Mouse (Mus musculus) CD8-positive naive resting alpha-beta T cell, adult 2 months (primary cell): ENCODE measurements around the gene Shld2.
"Not testable (repeated sequence)": the region's sequence is repeated elsewhere in the genome, so short reads cannot be mapped to it uniquely, and the experiment has no call there.

Experiments
- DNase-seq, 2 experiments: peaks; one replicate each; pipeline ENCODE4 v3.0.0; 2022; ENCODE audit warnings: low read depth in 2 of 2, low spot score in 2 of 2

Gene Shld2

DNA sequence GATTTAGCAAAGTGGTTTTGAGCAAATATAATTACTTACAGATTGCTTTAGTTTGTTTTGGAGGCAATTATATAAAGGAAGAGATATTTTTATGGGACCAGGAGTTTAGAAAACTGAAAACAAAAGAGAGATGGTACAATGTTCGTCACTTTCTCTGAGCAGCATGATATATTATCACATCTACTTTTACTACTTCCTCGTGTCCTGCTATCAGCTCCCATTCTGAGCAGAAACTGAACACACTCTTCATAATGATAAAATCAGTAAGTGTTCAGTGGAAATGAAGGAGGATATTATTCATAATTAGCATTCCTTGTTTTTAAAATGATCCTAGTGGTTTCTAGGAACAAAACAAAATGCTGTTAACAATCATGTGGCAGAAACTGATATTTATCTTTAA is 21.9 kb downstream of the Shld2 start:
- DNase-seq, result no peak

DNA sequence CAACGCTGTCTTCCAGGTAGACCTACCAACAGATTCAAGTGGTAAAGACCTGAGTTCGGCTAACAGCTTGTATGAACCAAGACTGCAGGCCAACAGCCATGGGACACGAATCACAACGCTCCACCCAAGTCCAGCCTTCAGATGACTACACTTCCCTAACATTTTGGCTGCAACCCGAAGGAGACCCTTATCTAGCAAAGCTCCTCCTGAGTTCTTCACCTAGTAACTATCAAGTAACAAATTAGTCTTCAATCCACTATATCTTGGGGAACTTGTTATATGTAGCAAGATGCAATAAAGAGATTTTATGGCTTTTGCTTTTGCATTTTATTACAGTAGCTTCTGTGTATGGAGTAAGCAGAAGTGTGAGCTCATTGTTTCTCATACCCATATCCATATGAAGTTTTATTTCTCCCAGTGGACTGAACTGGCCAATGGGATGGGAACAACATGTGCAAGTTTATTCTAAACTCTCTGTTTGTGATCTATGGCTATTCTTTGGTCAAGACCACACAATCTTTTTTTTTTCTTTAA is 28.5 kb downstream of the Shld2 start:
- no peak for DNase-seq

DNA sequence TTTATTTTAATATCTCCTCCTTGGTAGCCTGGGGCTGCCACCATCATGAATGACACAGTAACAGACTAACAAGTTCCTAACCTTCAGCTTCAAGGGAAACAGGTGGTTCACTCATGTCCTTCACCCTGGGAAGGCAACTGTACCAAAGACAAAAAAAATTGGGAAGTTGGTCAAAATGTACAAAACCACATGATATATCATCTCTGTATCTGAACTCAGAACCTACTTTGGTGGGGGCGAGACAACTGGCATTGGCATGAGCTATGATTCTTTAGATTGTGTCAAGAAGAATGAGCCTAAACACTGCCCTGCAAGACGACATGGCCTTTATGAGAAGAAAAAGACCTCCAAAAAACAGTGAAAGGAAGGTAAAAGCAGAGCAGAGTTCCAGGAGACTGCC is 29.5 kb downstream of the Shld2 start:
- no peak for DNase-seq

DNA sequence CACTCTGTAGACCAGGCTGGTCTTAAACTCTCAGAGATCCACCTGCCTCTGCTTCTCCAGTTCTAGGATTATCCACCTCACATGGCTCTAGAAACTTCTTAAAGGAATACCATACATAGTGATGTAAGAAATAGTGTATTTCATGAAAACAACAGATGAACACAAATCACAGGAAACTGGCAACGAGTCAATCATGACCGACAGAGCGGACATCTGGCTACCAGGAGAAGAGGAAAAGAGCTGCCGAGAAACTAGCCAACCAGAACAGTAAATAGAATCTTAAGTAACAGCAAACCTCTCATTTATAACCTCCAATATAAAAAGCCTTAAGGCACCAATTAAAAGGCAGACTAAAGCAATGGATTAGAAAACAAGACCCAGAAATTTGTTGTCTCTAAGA is 30.6 kb downstream of the Shld2 start:
- no peak for DNase-seq

DNA sequence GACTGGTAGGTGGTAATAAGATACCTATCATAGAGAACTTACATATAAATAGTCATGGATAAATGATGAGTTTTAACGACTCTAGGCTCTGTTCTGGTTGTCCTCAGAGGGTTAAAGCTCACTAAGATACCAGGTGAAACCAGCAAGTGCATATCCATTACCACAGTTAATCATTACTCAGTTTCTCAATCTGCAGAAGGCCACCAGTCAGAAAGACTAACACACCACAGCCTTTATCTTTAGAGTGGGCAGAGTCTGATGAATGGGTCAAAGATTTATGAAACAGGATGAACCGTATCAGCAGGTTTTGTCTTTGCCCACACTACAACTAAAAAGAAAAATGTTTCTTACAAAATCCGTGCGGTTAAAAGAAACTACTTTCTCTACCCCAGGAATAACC is 35.1 kb downstream of the Shld2 start:
- DNase-seq, result no peak

DNA sequence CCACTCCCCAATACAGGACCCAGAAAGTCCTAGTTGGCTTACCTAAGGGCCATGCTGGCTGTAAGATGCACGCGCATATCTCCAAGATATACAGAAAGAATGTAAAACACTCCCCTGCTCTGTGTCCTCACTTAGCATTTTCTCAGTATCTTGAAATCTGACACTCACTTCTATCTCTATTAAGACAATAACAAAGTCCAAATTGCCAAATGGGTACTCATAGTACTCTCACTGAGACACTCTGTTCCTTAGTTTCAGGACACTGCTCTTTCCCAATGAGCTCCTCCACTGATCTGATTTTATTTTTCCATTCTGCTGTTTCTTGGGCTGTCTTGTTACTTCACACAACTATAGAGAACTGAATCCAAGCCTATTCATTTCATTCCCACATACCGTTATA is 36.2 kb downstream of the Shld2 start:
- DNase-seq, result no peak

DNA sequence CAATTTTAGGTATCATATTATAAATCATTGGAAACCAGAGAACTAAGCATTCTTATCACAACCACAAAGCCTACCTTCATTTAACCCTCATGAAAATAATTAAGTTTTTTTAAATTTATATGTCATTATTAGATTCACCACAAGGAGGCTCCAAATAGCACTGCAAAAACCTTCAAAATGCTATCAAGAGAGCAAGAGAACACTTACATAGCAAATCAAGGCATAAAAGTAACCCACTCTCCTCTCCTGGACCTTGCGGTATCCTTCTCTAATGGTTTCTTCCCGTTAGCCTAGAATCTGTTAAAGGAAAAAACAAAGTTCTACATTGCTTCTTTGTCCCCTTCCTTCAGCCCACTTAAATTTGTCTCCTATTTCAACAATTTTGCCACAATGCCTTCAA is 37.0 kb downstream of the Shld2 start:
- peak in 1 of 2 experiments; percentile 2 for DNase-seq

DNA sequence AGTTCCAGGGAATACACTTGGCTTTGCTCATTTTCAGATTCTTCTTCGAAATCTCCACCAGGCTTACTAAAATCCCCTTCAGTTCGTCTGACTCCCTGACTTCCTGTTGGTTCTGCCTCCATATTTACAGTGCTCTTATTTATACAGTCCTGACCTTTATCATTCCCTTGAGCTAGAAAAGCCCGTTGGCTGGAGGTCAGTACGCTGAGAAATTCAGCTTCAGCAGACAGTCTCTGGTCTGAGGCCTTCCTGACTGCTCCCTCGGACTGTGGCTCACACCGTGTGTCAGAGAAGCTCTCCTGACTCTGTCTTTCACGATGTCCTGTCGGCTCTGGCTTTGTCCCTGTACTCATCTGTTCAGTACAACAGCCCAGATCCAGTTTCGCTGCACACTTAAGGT is 42.2 kb downstream of the Shld2 start:
- DNase-seq, result no peak

DNA sequence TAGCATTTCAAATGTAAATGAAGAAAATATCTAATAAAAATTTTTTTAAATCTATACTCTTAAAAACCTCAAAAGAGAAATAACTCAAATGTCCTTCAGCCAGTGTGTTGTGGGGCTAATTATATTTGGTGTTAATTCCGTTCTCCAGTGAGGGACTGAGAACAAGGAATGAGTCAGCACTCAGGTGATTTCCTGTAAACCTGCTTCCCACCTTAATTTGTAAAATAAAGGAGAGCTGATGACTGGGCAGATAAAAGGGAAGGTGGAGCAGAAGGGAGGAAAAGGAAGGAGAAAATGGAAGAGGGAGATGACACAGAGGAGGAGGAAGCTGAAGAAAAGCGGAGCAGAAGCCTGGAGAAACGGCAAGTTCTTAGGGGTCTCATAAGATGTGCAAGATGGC is 51.8 kb downstream of the Shld2 start:
- not testable (repeated sequence) for DNase-seq

DNA sequence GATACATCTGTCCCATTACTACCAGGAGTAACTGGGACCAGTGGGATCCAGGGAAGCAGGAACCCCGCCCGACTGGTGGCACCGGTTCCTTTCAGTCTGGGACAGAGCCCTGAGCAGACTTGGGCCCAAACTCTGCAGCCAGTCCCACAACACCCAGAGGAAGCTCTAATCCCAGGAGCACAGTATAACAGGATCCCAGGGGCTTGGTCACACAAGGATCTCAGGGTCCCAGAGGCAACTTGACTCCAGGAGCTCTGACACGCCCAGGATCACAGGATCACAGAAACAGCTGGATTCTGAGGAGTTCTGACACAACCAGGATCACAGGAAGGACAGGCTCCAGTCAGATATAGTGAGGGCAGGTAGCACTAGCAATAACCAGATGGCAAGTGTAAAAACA is 57.0 kb downstream of the Shld2 start:
- DNase-seq, result no peak

DNA sequence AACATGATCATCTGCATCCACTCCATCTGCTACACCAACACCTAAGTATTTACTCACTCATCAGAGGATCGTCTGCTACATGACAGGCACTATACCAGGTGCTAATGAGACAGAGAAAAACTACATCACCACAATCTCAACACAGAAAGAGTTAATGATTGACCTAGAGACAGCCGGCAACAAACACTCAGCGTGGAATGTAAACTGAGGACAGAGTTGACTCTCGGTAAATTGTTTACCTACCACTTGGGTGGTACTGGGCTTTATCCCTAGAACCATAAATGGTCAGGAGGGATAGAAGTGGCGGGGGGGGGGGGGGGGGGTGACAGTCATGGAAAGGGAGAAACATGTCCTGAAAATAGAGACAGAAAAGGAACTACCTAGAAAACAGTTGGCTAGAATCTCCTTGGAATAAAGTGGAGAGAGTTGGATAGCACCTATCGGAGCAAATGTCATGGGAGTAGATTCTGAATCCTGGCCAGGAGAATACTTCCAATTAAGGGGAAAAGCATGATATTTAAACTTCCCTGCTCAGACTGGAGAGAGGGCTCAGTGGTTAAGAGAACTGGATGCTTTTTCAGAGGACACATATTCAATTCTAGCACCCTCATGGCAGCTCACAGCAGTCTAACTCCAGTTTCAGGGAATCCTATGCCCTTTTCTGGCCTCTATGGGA is 57.7 kb downstream of the Shld2 start:
- no peak for DNase-seq

DNA sequence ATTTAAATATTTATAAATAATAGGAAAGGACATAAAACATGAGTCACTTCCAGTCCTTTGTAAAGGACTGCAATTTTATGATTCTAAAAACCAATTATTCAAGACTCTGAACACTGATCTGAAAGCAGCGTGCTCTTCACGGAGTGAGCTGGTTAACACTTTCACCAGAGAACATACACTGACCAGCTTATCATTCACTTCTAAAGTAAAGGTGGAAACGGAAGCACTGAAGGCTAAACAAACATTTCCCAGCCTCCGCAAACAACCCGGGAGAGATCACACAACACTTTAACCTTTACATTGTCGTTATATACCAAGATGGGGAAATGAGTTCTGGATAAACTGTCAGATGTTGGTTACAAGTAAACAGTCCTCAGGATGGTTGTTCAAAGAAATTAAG is 69.6 kb downstream of the Shld2 start:
- no peak for DNase-seq

DNA sequence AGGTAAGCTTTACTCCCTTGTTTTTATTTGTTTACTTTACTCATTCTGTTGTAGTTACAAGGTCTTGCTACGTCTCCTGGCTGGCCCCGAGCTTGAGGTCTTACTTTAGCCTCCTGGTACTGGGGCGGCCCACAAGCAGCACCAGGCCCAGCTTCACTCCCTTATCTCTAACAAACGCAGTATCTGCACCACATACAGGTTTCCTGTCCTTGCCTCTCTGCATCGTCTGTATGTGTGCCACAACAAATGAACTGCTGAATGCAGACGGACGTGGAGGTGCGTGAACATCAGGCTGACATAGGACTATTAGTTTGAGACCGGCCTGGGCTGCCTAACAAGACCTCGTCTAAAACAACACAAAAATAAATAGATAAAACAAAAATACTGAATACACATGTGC is 70.0 kb downstream of the Shld2 start:
- no peak for DNase-seq

DNA sequence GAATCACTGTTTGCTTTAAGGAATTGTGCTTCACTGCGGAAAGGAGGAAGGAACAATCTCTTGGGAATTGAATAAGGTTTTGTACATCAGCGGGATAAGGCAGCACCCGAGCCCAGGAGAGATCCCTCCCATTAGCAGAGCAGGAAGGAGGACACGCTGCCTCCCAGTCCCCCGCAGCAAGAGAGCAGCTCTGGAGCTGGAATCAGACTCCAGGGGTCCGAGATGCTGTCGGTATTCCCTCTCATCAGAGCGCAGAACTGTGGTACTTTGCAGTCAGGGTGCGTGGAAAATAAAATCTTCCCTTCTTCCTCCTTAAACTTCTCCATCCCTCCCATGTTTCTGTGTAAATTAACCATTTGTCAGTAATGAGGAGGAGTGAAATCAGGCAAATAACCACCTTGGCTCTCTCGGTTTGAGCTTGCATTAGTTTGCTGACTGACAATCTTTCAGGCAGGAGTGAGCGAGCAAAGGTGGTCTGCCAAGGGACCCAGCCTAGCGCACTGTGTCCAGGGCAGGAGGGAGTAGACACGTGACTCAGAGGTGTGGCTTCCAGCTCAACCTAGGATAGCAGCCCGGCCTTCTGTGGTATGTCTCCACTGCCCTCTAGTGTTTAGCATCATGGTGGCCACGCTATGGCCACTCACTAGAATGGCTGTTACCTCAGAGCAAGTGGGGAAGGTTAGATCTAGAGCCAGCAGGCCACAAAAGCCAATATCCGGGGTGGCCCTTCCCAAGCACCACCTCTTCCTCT is 75.5 kb downstream of the Shld2 start:
- no peak for DNase-seq

DNA sequence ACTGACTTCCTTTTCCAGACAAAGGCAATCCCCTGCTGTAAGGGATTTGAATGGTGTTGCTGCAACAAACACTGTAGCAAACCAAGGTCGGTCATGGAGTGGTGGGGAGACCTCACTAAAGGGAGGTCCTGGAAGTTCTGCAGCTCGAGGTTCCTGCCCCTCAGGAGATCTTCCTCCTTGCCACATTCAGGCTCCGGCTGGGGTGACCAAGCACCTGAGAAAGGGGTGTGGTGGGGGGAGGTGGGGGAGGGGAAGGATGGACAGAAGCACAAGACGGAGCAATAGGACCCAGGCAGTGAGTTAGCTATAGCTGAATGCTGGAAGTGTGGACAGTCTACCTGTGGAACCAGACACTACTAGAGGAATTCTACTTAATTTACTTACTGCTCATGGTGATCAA is 76.4 kb downstream of the Shld2 start:
- DNase-seq, result no peak

DNA sequence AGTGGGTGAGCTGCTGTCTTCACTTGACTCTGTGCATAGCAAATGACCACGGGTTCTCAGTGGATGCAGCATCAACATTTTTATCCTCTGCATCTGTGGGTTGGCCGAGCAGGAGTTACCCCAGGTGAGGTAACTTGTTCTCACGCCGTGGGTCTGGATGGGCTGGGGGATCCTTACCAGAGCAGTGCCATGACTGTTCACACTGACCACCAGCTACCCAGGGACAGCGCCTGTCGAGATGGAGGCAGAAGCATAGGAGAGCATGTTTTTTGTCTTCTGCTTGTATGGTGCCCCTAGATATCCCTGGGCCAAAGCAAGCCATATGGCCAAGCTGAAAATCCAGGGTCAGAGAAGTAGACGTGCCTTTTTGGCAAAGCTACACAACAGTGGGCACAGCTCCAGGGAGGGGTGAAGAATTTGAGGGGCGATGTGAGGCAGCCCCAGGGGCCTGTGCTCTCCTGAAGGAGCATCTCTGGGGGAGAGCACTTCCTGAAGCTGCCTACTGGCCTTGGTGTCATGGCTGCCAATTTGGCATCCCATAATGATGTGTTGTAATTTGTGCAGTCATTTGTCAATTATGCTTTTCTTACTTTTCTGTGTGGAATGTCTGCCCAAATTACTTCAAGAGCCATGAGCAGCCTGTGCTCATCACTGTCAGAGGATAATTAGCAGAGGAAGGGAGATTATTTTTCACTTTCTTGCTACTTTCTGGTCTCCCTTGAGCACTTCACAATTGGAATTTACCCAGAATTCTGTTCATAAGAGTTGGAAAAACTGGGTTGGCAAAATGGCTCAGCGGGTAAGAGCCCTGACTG is 77.2 kb downstream of the Shld2 start:
- no peak for DNase-seq

DNA sequence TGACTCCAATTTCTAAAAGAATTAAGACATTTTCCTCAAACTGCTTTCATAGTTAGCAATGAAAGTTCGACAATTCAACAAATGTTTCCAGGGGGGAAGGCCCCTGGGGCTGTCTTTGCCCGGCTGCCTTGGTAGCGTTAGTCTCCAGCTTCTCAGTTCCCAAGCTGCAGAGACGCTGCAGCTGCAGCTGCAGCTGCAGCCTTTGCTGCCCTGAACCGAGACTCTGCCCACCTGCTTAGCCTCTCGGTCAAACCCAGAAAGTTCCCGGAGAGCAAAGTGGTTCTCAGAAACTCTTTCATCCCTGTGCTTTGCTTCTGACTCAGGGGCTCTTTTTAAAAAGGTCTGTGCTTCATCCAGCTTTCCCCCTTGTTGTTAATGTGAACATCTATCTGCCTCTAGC is 78.0 kb downstream of the Shld2 start:
- no peak for DNase-seq

DNA sequence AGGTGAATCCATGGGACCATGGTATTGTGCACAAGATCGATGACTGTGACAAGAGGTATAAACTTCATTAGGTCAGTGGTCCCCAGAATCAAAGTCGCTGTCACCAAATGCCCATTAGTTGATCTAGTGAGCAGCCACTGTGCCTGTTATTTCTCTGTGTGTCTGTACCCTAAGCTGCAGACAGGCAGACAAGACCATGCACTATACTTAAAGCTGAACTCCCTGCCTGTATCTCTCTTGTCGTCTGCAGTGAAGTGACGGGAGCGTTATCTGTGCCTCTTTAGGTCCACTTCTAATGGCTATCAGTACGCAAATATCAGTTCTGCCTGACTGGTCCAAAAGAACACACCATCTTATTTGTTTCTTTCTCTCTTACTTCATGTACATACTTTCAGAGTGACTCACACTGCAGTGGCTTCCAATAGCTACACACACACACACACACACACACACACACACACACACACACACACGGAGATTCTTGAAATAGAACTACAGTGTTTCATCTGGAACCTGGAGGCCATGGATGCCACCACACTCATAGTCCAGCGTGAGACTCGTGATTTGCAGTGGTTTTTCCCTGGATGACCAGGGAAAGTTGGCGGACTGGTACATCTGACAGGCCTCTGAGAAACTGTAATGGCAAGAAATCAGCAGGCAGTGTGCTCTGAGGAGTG is 81.3 kb downstream of the Shld2 start:
- DNase-seq, result no peak

DNA sequence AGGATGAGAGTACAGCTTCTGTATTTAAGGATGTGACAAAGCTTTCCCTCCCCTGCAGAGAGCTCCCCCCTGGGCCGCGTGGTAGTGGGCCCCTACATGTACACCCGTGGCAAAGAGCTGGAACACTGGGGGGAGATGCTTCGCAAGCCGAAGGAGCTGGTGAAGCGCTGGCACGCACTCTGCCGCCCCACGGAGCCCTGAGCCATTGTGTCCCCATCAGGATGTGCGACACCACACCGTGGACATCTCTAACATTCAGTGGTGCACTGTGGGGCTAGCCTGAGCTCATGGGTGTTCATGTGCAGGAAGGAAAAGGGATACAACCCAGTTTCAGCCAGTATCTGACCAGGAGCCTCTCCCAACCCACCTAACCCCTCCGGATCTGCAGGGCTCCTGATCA is 82.3 kb downstream of the Shld2 start:
- no peak for DNase-seq

DNA sequence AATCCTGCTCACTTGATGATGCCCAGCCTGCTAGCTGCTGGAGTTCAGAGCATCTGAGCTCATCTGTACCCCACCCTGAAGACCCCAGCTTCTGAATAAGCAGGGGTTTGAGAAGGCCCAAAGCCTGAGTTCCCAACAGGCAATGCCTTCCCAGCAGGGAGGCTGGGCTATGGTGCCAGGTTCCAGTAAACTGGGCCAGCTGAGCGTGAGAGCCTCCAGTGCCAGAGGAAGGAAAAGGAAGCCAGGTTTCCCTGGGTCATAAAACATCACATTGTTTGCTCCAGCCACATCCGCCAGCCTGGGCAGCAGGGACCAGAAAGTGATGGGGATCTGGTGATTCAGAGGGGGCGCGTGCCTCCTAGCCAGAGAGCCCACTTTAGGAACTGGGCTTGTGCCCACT is 83.7 kb downstream of the Shld2 start:
- DNase-seq, result no peak

DNA sequence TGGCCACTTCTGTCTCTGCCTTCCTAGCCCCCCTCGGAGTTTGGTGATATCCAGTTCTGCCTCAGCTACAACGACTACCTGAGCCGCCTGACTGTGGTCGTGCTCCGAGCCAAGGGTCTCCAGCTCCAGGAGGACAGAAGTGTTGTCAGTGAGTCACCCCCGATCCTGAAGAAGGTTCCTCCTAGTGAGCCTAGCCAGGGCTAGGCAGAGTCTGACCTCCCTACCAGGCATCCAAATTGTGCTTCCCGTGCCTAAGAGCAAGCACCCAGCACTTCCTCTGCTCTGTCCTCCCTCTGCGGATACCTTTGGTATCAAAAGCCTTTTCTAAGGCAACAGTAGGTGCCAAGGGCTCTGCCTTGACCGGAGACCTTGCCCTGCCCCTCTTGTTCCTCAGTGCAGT is 84.3 kb downstream of the Shld2 start:
- no peak for DNase-seq
